Mouse (Mus musculus): ENCODE data around the gene Jazf1.

Gene Jazf1

GRCm38 (mm10) chr6:52796691-52797090 lies 271.7 kb downstream of the Jazf1 start:
- no peak for DNase-seq (ENCODE audit: low spot score in 2 of 2)

DNA sequence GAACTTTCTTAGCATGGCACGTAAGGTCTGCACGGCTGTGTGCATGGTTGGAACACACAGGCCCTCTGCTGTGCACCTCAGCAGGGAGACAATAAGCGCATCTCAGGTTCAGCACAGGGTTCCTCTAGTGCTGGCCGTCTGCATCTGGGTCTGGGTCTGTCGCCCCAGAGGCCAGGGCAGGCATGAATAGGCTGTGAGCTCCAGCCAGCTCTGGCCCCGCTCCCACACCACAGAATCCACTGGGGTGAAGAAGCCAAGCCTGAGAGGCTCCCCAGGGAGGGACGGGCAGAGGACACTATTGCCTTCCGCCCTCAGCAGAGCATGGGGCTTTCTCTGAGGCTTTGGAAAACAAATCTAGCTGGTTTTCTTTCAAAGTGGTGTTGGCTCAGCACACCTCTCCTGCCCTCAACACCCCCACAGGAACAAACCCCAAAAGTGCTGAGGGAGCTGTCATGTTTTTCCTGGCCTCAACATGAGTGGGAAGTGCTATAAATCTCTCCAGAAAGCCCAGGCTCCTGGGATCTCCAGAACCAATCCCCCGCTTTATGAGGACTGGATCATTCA lies 272.3 kb downstream of the Jazf1 start:
- DNase-seq (ENCODE audit: low spot score in 2 of 2), result no peak

- DNase-seq (ENCODE audit: low spot score in 2 of 2), result no peak
Measured at GRCm38 (mm10) chr6:52795029-52795841, 273.2 kb downstream of the Jazf1 start.

DNA sequence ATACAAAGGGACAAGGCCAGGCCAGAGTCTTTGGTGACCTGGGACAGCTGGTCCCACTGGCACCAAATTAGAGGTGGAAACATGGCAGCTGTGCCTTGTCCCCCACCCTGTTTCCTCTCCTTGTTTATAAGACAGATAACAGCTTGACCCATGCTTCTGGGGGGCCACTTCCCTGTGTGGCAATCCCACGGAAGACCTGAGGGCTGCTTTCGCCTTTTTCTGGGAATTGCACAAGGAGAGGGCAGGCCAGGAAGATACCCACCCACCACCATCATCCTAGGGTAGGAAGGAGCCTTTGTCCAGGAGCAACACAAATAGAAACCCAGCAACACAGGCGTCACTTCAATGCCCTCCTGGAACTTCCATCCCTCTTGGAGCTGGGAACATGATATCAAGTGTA lies 276.0 kb downstream of the Jazf1 start:
- DNase-seq (ENCODE audit: low spot score in 2 of 2), result no peak

DNA sequence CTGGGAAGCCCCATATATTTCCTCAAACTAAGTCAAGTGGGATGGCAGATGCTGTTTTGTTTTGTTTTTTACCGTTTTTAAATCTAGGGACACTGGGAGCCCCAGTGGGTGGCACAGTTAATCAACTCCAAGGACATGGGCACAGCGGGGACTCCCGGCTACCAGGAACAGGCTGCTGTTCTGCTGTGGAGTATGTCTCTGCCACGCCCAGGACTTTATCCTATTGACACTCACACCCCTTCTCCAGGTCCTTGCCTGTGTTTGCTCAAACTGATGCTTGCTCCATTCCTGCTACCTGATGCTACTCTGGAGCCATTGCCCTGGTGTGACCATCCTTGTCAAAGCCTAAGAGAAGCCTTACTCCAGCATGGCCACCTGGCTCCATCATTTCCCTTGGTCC lies 277.6 kb downstream of the Jazf1 start:
- no peak for DNase-seq (ENCODE audit: low spot score in 2 of 2)

GRCm38 (mm10) chr6:52790316-52790715 lies 278.1 kb downstream of the Jazf1 start:
- no peak for DNase-seq (ENCODE audit: low spot score in 2 of 2)

GRCm38 (mm10) chr6:52779546-52779945 lies 288.9 kb downstream of the Jazf1 start:
- no peak for DNase-seq (ENCODE audit: low spot score in 2 of 2)

DNA sequence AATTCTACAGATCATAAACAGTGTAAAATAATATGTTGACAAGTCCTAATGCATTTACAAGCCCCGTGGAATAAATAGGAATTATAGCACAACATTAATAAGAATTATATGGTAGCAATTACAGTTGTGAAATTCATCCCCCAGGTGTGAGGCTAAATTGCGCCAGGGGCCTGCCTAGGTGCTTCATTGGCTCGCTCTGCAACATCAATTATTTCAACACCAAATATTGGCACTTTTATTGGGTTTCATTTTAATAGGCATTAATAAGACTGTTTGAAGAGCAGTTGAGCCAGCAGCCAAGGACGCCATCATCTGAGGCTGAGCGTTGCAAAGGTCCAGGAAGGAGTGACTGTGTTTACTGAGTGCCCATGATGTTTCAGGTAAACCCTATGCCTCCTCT lies 289.9 kb downstream of the Jazf1 start:
- no peak for DNase-seq (ENCODE audit: low spot score in 2 of 2)

DNA sequence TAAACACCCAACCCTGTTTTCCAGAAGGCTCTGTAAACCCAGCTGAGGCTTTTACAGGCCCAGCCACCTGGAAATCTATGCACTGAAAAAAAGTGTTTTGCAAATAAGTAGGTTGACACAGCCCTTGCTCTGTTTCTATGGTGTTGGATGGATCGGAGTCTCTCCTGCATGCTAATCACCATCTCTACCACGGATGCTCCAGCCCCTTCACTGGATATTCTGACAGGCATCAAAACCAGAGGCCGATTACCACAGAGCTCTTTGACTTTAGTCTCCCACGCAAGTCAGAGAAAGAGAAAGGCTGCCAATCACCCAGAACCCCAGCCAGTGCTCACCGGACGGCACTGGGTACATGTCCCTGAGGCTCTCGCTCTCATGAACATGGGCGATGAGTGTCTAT lies 291.4 kb downstream of the Jazf1 start:
- DNase-seq (ENCODE audit: low spot score in 2 of 2), result no peak

DNA sequence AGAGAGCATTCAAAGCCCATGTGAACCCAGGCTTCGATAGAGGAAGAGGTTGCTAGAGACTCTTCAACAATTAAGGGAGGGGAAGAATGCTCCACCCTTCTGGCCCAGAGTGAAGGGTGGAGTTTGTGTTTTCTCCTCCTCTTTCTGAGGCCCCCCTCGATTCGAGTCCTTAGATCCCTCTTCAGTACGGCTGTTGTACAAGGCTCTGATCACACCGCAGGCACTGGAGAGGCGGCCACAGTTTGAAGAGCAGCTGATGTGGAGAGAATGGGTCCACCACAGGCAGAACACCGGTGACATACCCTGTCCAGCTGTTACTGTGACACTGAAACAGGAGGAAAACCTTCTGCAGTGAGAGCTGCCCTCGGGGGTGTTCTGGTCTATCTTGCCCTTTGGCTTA lies 292.5 kb downstream of the Jazf1 start:
- DNase-seq (ENCODE audit: low spot score in 2 of 2), result no peak

GRCm38 (mm10) chr6:52775350-52775749 lies 293.1 kb downstream of the Jazf1 start:
- DNase-seq (ENCODE audit: low spot score in 2 of 2), result no peak

DNA sequence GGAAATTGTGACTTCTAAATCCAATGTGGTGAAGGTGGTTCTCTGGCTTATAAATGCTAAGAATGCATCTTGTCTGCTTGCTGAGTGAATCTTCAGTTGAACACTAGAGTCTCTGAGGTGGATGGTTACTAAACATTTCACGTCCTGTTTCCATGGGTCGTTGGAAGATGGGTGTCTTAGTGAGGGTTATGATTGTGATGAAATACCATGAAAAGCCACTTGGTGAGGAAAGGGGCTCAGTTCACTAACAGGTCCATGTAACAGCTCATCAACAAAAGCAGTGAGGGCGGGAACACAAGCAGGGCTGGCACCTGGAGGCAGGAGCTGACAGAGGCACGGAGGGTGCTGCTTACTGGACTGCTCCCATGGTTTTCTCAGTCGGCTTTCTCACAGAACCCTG lies 295.3 kb downstream of the Jazf1 start:
- no peak for DNase-seq (ENCODE audit: low spot score in 2 of 2)

- DNase-seq (ENCODE audit: low spot score in 2 of 2), result no peak
Measured at GRCm38 (mm10) chr6:52770789-52771188, 297.6 kb downstream of the Jazf1 start.

GRCm38 (mm10) chr6:52765206-52765605 lies 303.2 kb downstream of the Jazf1 start:
- no peak for DNase-seq (ENCODE audit: low spot score in 2 of 2)

DNA sequence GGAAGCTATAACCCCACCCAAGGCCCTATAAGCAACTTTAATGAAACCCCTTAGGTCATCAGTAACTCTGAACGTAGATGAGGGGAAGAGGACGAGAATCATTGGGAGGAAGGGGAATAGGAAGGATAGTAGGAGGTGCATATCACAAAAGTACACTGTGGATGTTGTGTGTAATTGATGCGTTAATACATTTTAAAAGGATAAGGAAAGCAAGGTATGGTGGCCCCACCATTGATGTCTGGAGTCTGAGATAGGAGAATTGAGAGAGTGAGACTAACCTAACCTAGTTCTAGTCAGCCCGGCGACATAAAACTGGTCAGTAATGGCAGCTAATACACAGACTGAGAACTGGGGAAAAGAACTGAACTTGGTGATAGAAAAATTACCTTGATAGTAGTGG lies 315.6 kb downstream of the Jazf1 start:
- DNase-seq (ENCODE audit: low spot score in 2 of 2), result no peak

DNA sequence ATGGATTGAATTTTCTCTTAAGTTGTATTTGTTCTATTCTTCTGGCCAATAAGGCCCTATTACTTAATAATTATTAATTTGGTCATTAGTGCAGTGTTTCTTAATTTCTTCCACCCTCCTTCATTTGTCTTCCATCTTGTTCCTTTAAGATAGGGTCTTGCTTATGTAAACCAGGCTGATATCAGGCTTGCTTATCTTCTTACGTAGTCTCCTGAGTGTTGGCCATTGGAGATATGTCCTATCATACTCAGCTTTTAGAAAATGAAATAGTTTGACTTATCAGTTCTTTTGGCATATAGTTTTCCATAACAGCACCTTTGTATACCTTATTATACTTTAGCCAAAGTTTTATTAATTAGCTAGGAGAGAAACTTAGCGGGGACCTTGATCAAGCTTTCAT lies 333.8 kb downstream of the Jazf1 start:
- no peak for DNase-seq (ENCODE audit: low spot score in 2 of 2)

- DNase-seq (ENCODE audit: low spot score in 2 of 2), result no peak
Measured at GRCm38 (mm10) chr6:52730338-52730737, 338.1 kb downstream of the Jazf1 start.

- DNase-seq (ENCODE audit: low spot score in 2 of 2), result peak in 1 of 2 experiments; percentile 52
Measured at GRCm38 (mm10) chr6:52724805-52725439, 343.5 kb downstream of the Jazf1 start.
